Mouse (Mus musculus) cerebellum, adult 11 months (tissue): ENCODE data around the gene Hyal6.

Source experiments
- DNase-seq: peaks from one replicate; pipeline ENCODE4 v3.0.0; 2022

The Hyal6 gene

GRCm38 (mm10) chr6:24732945-24733344 is at the start of gene Hyal6:
Hyal6 (plus strand) TSS chr6:24733245.
- DNase-seq: no peak

- no peak for DNase-seq
Observed at GRCm38 (mm10) chr6:24687871-24688270, 45.2 kb upstream of the Hyal6 start.

GRCm38 (mm10) chr6:24694455-24695410 is 38.3 kb upstream of the Hyal6 start:
- DNase-seq: no peak

- DNase-seq: no peak
Observed at GRCm38 (mm10) chr6:24696117-24696516, 36.9 kb upstream of the Hyal6 start.

- no peak for DNase-seq
Observed at GRCm38 (mm10) chr6:24697216-24697615, 35.8 kb upstream of the Hyal6 start.

GRCm38 (mm10) chr6:24707090-24707489 is 26.0 kb upstream of the Hyal6 start:
- no peak for DNase-seq

GRCm38 (mm10) chr6:24707499-24707898 is 25.5 kb upstream of the Hyal6 start:
- DNase-seq: no peak

GRCm38 (mm10) chr6:24721317-24722099 is 11.5 kb upstream of the Hyal6 start:
- peak; percentile 3 for DNase-seq

- no peak for DNase-seq
Observed at GRCm38 (mm10) chr6:24728130-24728529, 4.9 kb upstream of the Hyal6 start.

GRCm38 (mm10) chr6:24734565-24734964 is 1.5 kb downstream of the Hyal6 start:
- no peak for DNase-seq

GRCm38 (mm10) chr6:24748029-24748428 is 15.0 kb downstream of the Hyal6 start, which contains the start of gene Hyal4:
Hyal4 (plus strand) TSS chr6:24748329.
- no peak for DNase-seq

- DNase-seq: no peak
Observed at GRCm38 (mm10) chr6:24759281-24759680, 26.2 kb downstream of the Hyal6 start.

- DNase-seq: no peak
Observed at GRCm38 (mm10) chr6:24766261-24766660, 33.2 kb downstream of the Hyal6 start.

GRCm38 (mm10) chr6:24779182-24779581 is 46.1 kb downstream of the Hyal6 start:
- no peak for DNase-seq

GRCm38 (mm10) chr6:24790888-24791287 is 57.8 kb downstream of the Hyal6 start, which contains the start of gene Spam1:
Spam1 (plus strand) TSS chr6:24791188.
- no peak for DNase-seq
